8 mouse cellular contexts compared by ENCODE assay signal in genomic region chr6:34040624-34041235, GRCm38 (mm10). TPM values are rescaled to one million over a fixed set of nuclear protein-coding genes. Genes with fewer than 3 reads are reported as not detected.
DNase-seq lines count a peak whose midpoint lies in the region; ATAC-seq and TF ChIP-seq lines count a peak whose summit lies in the region.

No protein-coding gene starts in this region.

- H3K9ac ChIP-seq in intestine, embryonic 15.5 days = no peak overlapping the region
- no peak overlapping the region for H3K9ac ChIP-seq in midbrain, embryonic 12.5 days (replicated peaks)

- peaks cover 24% of the 10 kb centered on the region for H3K4me1 ChIP-seq in heart, embryonic 10.5 days
- H3K4me1 ChIP-seq in intestine, embryonic 15.5 days (replicated peaks) = 0 out of 2 replicates have a peak, but pooled peaks cover 4% of the 10 kb centered on the region
- H3K4me1 ChIP-seq in midbrain, embryonic 12.5 days = peaks cover 4% of the 10 kb centered on the region
- H3K4me1 ChIP-seq in spleen, adult 2 months (ENCODE audit: control insufficient read depth, insufficient read depth, insufficient read length) = no peaks in the 10 kb centered on the region

- no peak overlapping the region for H3K27ac ChIP-seq in heart, embryonic 10.5 days
- no peak overlapping the region for H3K27ac ChIP-seq in intestine, embryonic 15.5 days
- no peak overlapping the region for H3K27ac ChIP-seq in midbrain, embryonic 12.5 days (replicated peaks)
- H3K27ac ChIP-seq in spleen, adult 2 months (ENCODE audit: insufficient read depth, low read length) = no peak overlapping the region

- no peaks in the 10 kb centered on the region for H3K9me3 ChIP-seq in heart, embryonic 10.5 days
- H3K9me3 ChIP-seq in intestine, embryonic 15.5 days = no peaks in the 10 kb centered on the region
- no peaks in the 10 kb centered on the region for H3K9me3 ChIP-seq in midbrain, embryonic 12.5 days

- ATAC-seq in intestine, embryonic 15.5 days = peak; percentile 68; the same call in 1 of the 2 replicates
- ATAC-seq in midbrain, embryonic 12.5 days (ENCODE audit: low FRiP score, low read depth) = peak; percentile 54

- intact Hi-C loops in left cerebral cortex, postnatal 25 days (cut with DNase I) = no loop called here

- 42% methylated on average over 12 of the region's 12 CpGs for WGBS in heart, embryonic 10.5 days
- 49% methylated on average over 12 of the region's 12 CpGs for WGBS in intestine, embryonic 15.5 days
- 44% methylated on average over 12 of the region's 12 CpGs for WGBS in midbrain, embryonic 12.5 days
- WGBS in spleen, adult 2 months = 44% methylated on average over 12 of the region's 12 CpGs

- no peak overlapping the region for H3K4me3 ChIP-seq in heart, embryonic 10.5 days
- H3K4me3 ChIP-seq in intestine, embryonic 15.5 days (replicated peaks) = no peak overlapping the region
- H3K4me3 ChIP-seq in midbrain, embryonic 12.5 days = no peak overlapping the region
- no peak overlapping the region for H3K4me3 ChIP-seq in spleen, adult 2 months (ENCODE audit: extremely low read depth, insufficient read depth, insufficient read length)

- H3K27me3 ChIP-seq in heart, embryonic 10.5 days (ENCODE audit: insufficient read depth, poor library complexity, severe bottlenecking) = no peaks in the 10 kb centered on the region
- no peaks in the 10 kb centered on the region for H3K27me3 ChIP-seq in intestine, embryonic 15.5 days (replicated peaks)
- no peaks in the 10 kb centered on the region for H3K27me3 ChIP-seq in midbrain, embryonic 12.5 days
- no peaks in the 10 kb centered on the region for H3K27me3 ChIP-seq in spleen, adult 2 months (ENCODE audit: control insufficient read depth, insufficient read depth, low read length)

- peak; percentile 58 to 88 for DNase-seq in heart, adult 18-20 months
- no peak for DNase-seq in heart, embryonic 10.5 days (ENCODE audit: low spot score)
- DNase-seq in cerebellum, postnatal 36 days = peak; percentile 74 to 84
- DNase-seq in gastrocnemius, adult 18-20 months (ENCODE audit: low spot score) = peak; percentile 69
- DNase-seq in left cerebral cortex, postnatal 25 days (ENCODE audit: low spot score in 2 of 2) = peak; percentile 88 to 89
- DNase-seq in spleen, adult 2 months (ENCODE audit: low read depth in 1 of 2, low spot score in 2 of 2) = peak; percentile 34 to 71

- no peaks in the 10 kb centered on the region for H3K36me3 ChIP-seq in heart, embryonic 10.5 days
- H3K36me3 ChIP-seq in intestine, embryonic 15.5 days = no peaks in the 10 kb centered on the region
- H3K36me3 ChIP-seq in midbrain, embryonic 12.5 days = no peaks in the 10 kb centered on the region
- H3K36me3 ChIP-seq in spleen, adult 2 months (ENCODE audit: control insufficient read depth, insufficient read depth, low read length) = no peaks in the 10 kb centered on the region

- H3K4me2 ChIP-seq in intestine, embryonic 15.5 days (replicated peaks) = no peak overlapping the region
- H3K4me2 ChIP-seq in midbrain, embryonic 12.5 days (replicated peaks) = no peak overlapping the region

- peak; percentile 71; the same call in 1 of the 2 replicates for TF ChIP-seq CTCF in spleen, adult 2 months (IDR thresholded peaks at IDR 0.05; ENCODE audit: extremely low read depth, insufficient read depth, insufficient read length, insufficient replicate concordance)

- no peak for TF ChIP-seq POLR2A in spleen, adult 2 months (IDR thresholded peaks at IDR 0.05; ENCODE audit: low read depth, low read length)

RNA-seq across cellular contexts. Expression of gene Lrguk, which starts 11.5 kb away (rescaled TPM):
- under 1 TPM in 1 of 2 experiments, not detected in 1; 0.05 TPM for total RNA-seq in heart, adult 18-20 months (2021)
- polyA plus RNA-seq in heart, embryonic 10.5 days (2016; fragmentation: Nextera tagmentation; extraction: Ambion mirVana) = 0.52 and 0.88 TPM in 2 replicates
- total RNA-seq in gastrocnemius, adult 18-20 months (2021) = under 1 TPM in 1 of 2 experiments, not detected in 1; 0.05 TPM
- polyA plus RNA-seq in intestine, embryonic 15.5 days (2015; fragmentation: Nextera tagmentation; extraction: Ambion mirVana) = 0.36 and 0.52 TPM in 2 replicates
- 1 to 10 TPM; 3.0 to 3.6 TPM for total RNA-seq in left cerebral cortex, postnatal 25 days (2021)
- polyA plus RNA-seq in midbrain, embryonic 12.5 days (2016; fragmentation: Nextera tagmentation; extraction: Ambion mirVana) = 0.90 and 0.99 TPM in 2 replicates
- polyA plus RNA-seq in spleen, adult 2 months (2012; rRNA removed) = 0.01 TPM in 1 of 2 replicates, not detected in the other
